Mouse (Mus musculus) MEL (cell line): Measurements from ENCODE around the gene Fgfr2. TPM values are rescaled to one million over a fixed set of nuclear protein-coding genes. Genes with fewer than 3 reads are reported as not detected.

Experiments
- DNase-seq: peaks from one replicate; pipeline ENCODE4 v3.0.0; 2011; ENCODE audit warnings: low read depth, low spot score
- H3K27ac ChIP-seq: 2 replicates; pipeline ENCODE4 v1.5.1; 2012; ENCODE audit warnings: low read depth, mild to moderate bottlenecking, control low read depth, low read length, moderate library complexity; ENCODE audit not compliant: control insufficient read depth
- H3K27me3 ChIP-seq, 2 experiments: fragments of 150-350 bp in 1 of 2; sonication (generic) in 1 of 2; 2 replicates each; pipeline ENCODE4 v1.6.1; 2012; ENCODE audit warnings: low read length in 2 of 2, mild to moderate bottlenecking in 2 of 2, improper control_type of control experiment in 1 of 2, moderate library complexity in 1 of 2; ENCODE audit not compliant: insufficient read depth in 2 of 2, control insufficient read depth in 1 of 2
- H3K36me3 ChIP-seq, 2 experiments: 2 replicates each; pipeline ENCODE4 v1.6.1; 2012 to 2014; ENCODE audit warnings: low read length in 2 of 2, improper control_type of control experiment in 1 of 2, inconsistent platforms in 1 of 2, mild to moderate bottlenecking in 1 of 2; ENCODE audit not compliant: insufficient read depth in 2 of 2, control insufficient read depth in 1 of 2
- H3K4me1 ChIP-seq, 2 experiments: fragments of 150-350 bp in 1 of 2; sonication (generic) in 1 of 2; 2 replicates each; pipeline ENCODE4 v1.6.1; 2012; ENCODE audit warnings: low read length in 2 of 2, improper control_type of control experiment in 1 of 2, mild to moderate bottlenecking in 1 of 2; ENCODE audit not compliant: insufficient read depth in 2 of 2, control insufficient read depth in 1 of 2
- H3K4me3 ChIP-seq, 2 experiments: fragments of 150-350 bp in 1 of 2; sonication (generic) in 1 of 2; 2 replicates each; pipeline ENCODE4 v1.5.1; 2012; ENCODE audit warnings: low read depth in 2 of 2, low read length in 2 of 2, mild to moderate bottlenecking in 2 of 2, moderate library complexity in 2 of 2, control low read depth in 1 of 2, improper control_type of control experiment in 1 of 2; ENCODE audit not compliant: control insufficient read depth in 1 of 2, insufficient read depth in 1 of 2
- H3K79me2 ChIP-seq: 2 replicates; pipeline ENCODE4 v1.6.1; 2012; ENCODE audit warnings: mild to moderate bottlenecking, low read length, moderate library complexity; ENCODE audit not compliant: control insufficient read depth, poor library complexity, insufficient read depth
- H3K9ac ChIP-seq: 2 replicates; pipeline ENCODE4 v1.6.1; 2012; ENCODE audit warnings: low read depth, mild to moderate bottlenecking, control low read depth, low read length, moderate library complexity; ENCODE audit not compliant: control insufficient read depth, poor library complexity, severe bottlenecking
- H3K9me3 ChIP-seq: fragments of 150-350 bp; sonication (generic); replicated peaks from 2 replicates; pipeline ENCODE4 v1.6.1; 2012; ENCODE audit warnings: mild to moderate bottlenecking, low read length, improper control_type of control experiment, moderate library complexity; ENCODE audit not compliant: insufficient read depth
- BHLHE40 ChIP-seq: IDR thresholded peaks from 2 replicates; pipeline ENCODE4 v1.6.1; 2012; ENCODE audit warnings: low read depth, mild to moderate bottlenecking, inconsistent platforms, low read length, improper control_type of control experiment, borderline replicate concordance
- CTCF ChIP-seq, 3 experiments: IDR thresholded peaks in 2 of 3; conservative IDR thresholded peaks in 1 of 3; 2 replicates each; pipeline ENCODE4 v1.5.1; 2011 to 2012; ENCODE audit warnings: low read length in 3 of 3, low read depth in 2 of 3, mild to moderate bottlenecking in 2 of 3, improper control_type of control experiment in 1 of 3, inconsistent platforms in 1 of 3, mixed read lengths in 1 of 3, moderate library complexity in 1 of 3; ENCODE audit not compliant: control insufficient read depth in 1 of 3, insufficient read depth in 1 of 3, poor library complexity in 1 of 3, severe bottlenecking in 1 of 3
- ELF1 ChIP-seq: IDR thresholded peaks from 2 replicates; pipeline ENCODE4 v1.6.1; 2014; ENCODE audit warnings: low read depth, mild to moderate bottlenecking, inconsistent platforms, low read length, improper control_type of control experiment, moderate library complexity
- ETS1 ChIP-seq: IDR thresholded peaks from 2 replicates; pipeline ENCODE4 v1.6.1; 2012; ENCODE audit warnings: low read depth, mild to moderate bottlenecking, inconsistent platforms, low read length, improper control_type of control experiment, moderate library complexity
- GABPA ChIP-seq: IDR thresholded peaks from 2 replicates; pipeline ENCODE4 v1.6.1; 2012; ENCODE audit warnings: low read depth, mild to moderate bottlenecking, inconsistent platforms, low read length, improper control_type of control experiment, moderate library complexity
- GATA1 ChIP-seq: IDR thresholded peaks from 2 replicates; pipeline ENCODE4 v1.6.1; 2011; ENCODE audit warnings: low read depth, low read length, improper control_type of control experiment
- JUND ChIP-seq: IDR thresholded peaks from 2 replicates; pipeline ENCODE4 v1.6.1; 2011; ENCODE audit warnings: low read depth, mild to moderate bottlenecking, improper control_type of control experiment, low read length
- KAT2A ChIP-seq: conservative IDR thresholded peaks from 2 replicates; pipeline ENCODE4 v1.6.1; 2012; ENCODE audit warnings: low read depth, low read length, improper control_type of control experiment, inconsistent platforms
- MAX ChIP-seq: IDR thresholded peaks from 2 replicates; pipeline ENCODE4 v1.6.1; 2011; ENCODE audit warnings: low read length, improper control_type of control experiment
- MXI1 ChIP-seq: IDR thresholded peaks from 2 replicates; pipeline ENCODE4 v1.6.1; 2011; ENCODE audit warnings: mild to moderate bottlenecking, low read depth, low read length, improper control_type of control experiment
- MYB ChIP-seq: IDR thresholded peaks from 2 replicates; pipeline ENCODE4 v1.6.1; 2011; ENCODE audit warnings: mild to moderate bottlenecking, low read depth, low read length, improper control_type of control experiment
- MYC ChIP-seq: IDR thresholded peaks from 2 replicates; pipeline ENCODE4 v1.6.1; 2011; ENCODE audit warnings: low read depth, mild to moderate bottlenecking, low read length, improper control_type of control experiment, moderate library complexity
- NELFE ChIP-seq: IDR thresholded peaks from 2 replicates; pipeline ENCODE4 v1.6.1; 2011; ENCODE audit warnings: low read depth, low read length, improper control_type of control experiment
- NRF1 ChIP-seq: IDR thresholded peaks from 2 replicates; pipeline ENCODE4 v1.6.1; 2014; ENCODE audit warnings: low read depth, mild to moderate bottlenecking, inconsistent platforms, low read length, improper control_type of control experiment, moderate library complexity; ENCODE audit not compliant: poor library complexity, insufficient read depth, severe bottlenecking
- POLR2AphosphoS2 ChIP-seq: IDR thresholded peaks from 2 replicates; pipeline ENCODE4 v1.6.1; 2011; ENCODE audit warnings: low read length, improper control_type of control experiment
- TBP ChIP-seq: IDR thresholded peaks from 2 replicates; pipeline ENCODE4 v1.8.0; 2011; ENCODE audit warnings: low read depth, low read length, improper control_type of control experiment
- TCF12 ChIP-seq: IDR thresholded peaks from 2 replicates; pipeline ENCODE4 v1.6.1; 2014; ENCODE audit warnings: low read depth, mild to moderate bottlenecking, inconsistent platforms, low read length, improper control_type of control experiment, moderate library complexity
- USF1 ChIP-seq: IDR thresholded peaks from 2 replicates; pipeline ENCODE4 v1.6.1; 2014; ENCODE audit warnings: low read depth, mild to moderate bottlenecking, inconsistent platforms, low read length, improper control_type of control experiment, moderate library complexity
- USF2 ChIP-seq, 2 experiments: IDR thresholded peaks; 2 replicates each; pipeline ENCODE4 v1.6.1; 2011 to 2012; ENCODE audit warnings: improper control_type of control experiment in 2 of 2, low read length in 2 of 2, borderline replicate concordance in 1 of 2, inconsistent platforms in 1 of 2, low read depth in 1 of 2, mild to moderate bottlenecking in 1 of 2; ENCODE audit not compliant: insufficient read depth in 1 of 2
- ZKSCAN1 ChIP-seq: IDR thresholded peaks from 2 replicates; pipeline ENCODE4 v1.6.1; 2012; ENCODE audit warnings: low read depth, mild to moderate bottlenecking, inconsistent platforms, low read length, improper control_type of control experiment, moderate library complexity
- ZMIZ1 ChIP-seq: IDR thresholded peaks from 2 replicates; pipeline ENCODE4 v1.6.1; 2012; ENCODE audit warnings: low read depth, mild to moderate bottlenecking, inconsistent platforms, low read length, improper control_type of control experiment, moderate library complexity
- polyA plus RNA-seq, 2 experiments: library from polyadenylated mRNA; stranded (reverse) in 1 of 2; unstranded in 1 of 2; fragments of >175 nt in 1 of 2; fragments of >200 nt in 1 of 2; gene quantifications; 2 replicates each; pipeline versions ENCODE4 v1.2.1 to v1.2.4; 2012; ENCODE audit warnings: low replicate concordance in 2 of 2, low read depth in 1 of 2; ENCODE audit not compliant: insufficient read length in 2 of 2, insufficient read depth in 1 of 2, missing spikeins in 1 of 2
- total RNA-seq: library from RNA; depleted of rRNA; stranded (reverse); fragments of 300-350 nt; gene quantifications from 2 replicates; pipeline ENCODE4 v1.2.3, GENCODE M21; 2012

Fgfr2 gene
- total and polyA plus RNA-seq, 3 experiments, result not detected

GRCm38 (mm10) chr7:132754389-132754750 lies 368.8 kb downstream of the Fgfr2 start:
- H3K9ac ChIP-seq, result no peak overlapping the region
- H3K27ac ChIP-seq, result no peak overlapping the region

GRCm38 (mm10) chr7:132753518-132754388 lies 369.4 kb downstream of the Fgfr2 start:
- H3K27ac ChIP-seq, result no peak overlapping the region
- no peaks in the 10 kb centered on the region for H3K4me1 ChIP-seq
- no peaks in the 10 kb centered on the region for H3K9me3 ChIP-seq
- TF ChIP-seq TBP (no peak), GABPA (no peak), BHLHE40 (no peak), MAX (no peak), POLR2AphosphoS2 (no peak), NELFE (no peak), KAT2A (no peak), MYB (no peak), ZKSCAN1 (no peak), TCF12 (no peak), ZMIZ1 (no peak), ETS1 (no peak), MXI1 (no peak), MYC (no peak), USF1 (no peak), NRF1 (no peak), CTCF (IDR thresholded peaks at IDR 0.05 in 2 of 3, conservative IDR thresholded peaks at IDR 0.05 in 1 of 3; ENCODE audit: control insufficient read depth in 1 of 3, insufficient read depth in 1 of 3, low read depth in 2 of 3, low read length in 3 of 3, poor library complexity in 1 of 3, severe bottlenecking in 1 of 3) (no peak), JUND (no peak)
- H3K27me3 ChIP-seq, result no peaks in the 10 kb centered on the region
- no peak overlapping the region for H3K4me3 ChIP-seq
- no peaks in the 10 kb centered on the region for H3K79me2 ChIP-seq
- no peak for DNase-seq
- no peak overlapping the region for H3K9ac ChIP-seq
- H3K36me3 ChIP-seq, result peaks cover 0 to 1% of the 10 kb centered on the region in 2 experiments; a peak in 1 of 4 replicates

More at GRCm38 (mm10) chr7:132754389-132754750, 368.8 kb downstream of the Fgfr2 start:
- no peak overlapping the region for H3K4me3 ChIP-seq
- H3K9me3 ChIP-seq, result no peaks in the 10 kb centered on the region
- TF ChIP-seq NELFE (no peak), USF2 (IDR thresholded peaks at IDR 0.05; ENCODE audit: borderline replicate concordance in 1 of 2, insufficient read depth in 1 of 2, low read depth in 1 of 2, low read length in 2 of 2) (no peak), GATA1 (no peak), CTCF (IDR thresholded peaks at IDR 0.05 in 2 of 3, conservative IDR thresholded peaks at IDR 0.05 in 1 of 3; ENCODE audit: control insufficient read depth in 1 of 3, insufficient read depth in 1 of 3, low read depth in 2 of 3, low read length in 3 of 3, poor library complexity in 1 of 3, severe bottlenecking in 1 of 3) (no peak), ELF1 (no peak)
- peaks cover 0 to 1% of the 10 kb centered on the region in 2 experiments; a peak in 1 of 4 replicates for H3K36me3 ChIP-seq
- no peaks in the 10 kb centered on the region for H3K27me3 ChIP-seq
- no peaks in the 10 kb centered on the region for H3K79me2 ChIP-seq
- no peaks in the 10 kb centered on the region for H3K4me1 ChIP-seq
- DNase-seq, result no peak
